8 mouse cellular contexts compared by ENCODE assay signal in the genomic region with DNA sequence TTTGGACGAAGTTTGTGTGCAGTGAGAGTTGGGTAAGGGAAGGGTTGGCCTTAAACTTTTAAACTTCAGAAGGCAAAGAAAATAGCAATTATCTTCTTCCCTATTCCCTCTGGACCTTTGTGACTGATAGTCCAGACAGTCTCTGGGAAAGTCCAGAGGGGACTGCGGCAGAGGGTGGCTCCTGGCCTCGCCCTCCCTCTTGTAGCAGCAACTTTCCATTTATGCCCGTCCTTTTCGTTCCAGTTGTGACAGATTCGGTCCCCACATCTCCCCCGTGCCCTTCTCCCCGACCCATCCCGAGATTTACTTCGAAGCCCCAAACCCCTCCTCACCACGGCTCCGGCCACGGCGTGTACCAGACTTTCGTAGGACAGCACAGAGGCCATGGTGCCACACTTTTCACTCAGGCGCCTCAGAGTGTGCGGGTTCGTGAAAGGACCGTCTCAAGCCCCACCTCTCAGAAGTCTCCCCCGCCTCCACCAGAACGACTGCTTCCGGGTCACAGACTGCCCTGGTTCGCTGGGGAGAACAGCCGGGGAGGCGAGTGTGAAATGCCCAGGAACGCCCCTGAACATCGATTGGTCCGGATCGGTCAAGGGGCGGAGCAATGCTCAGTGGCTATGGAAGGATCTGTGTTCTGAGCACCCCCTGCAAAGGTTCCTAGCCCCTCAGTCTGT. TPM values are rescaled to one million over a fixed set of nuclear protein-coding genes. Genes with fewer than 3 reads are reported as not detected.
A peak's percentile ranks its signal among the peaks of the same experiment; 100 is the strongest.
DNase-seq lines count a peak whose midpoint lies in the region; ATAC-seq and TF ChIP-seq lines count a peak whose summit lies in the region.

A gene (minus strand): TSS at position 468 of the 677 bp plus-strand sequence.

- H3K4me1 ChIP-seq in ES-E14 (ENCODE audit: control insufficient read depth in 2 of 2, insufficient read depth in 2 of 2, low read length in 2 of 2, poor library complexity in 1 of 2), result peaks cover 3 to 6% of the 10 kb centered on the region in 2 experiments; a peak in 3 of 4 replicates
- H3K4me1 ChIP-seq in forebrain, embryonic 16.5 days (replicated peaks; ENCODE audit: control insufficient read depth, insufficient read depth, low read length), result peaks cover 21% of the 10 kb centered on the region
- peaks cover 6% of the 10 kb centered on the region for H3K4me1 ChIP-seq in lung, embryonic 14.5 days (ENCODE audit: insufficient read depth)
- no peaks in the 10 kb centered on the region for H3K4me1 ChIP-seq in olfactory bulb, adult 2 months (ENCODE audit: control insufficient read depth, insufficient read depth, low read length)
- peaks cover 2% of the 10 kb centered on the region; the same call in 1 of the 2 replicates for H3K4me1 ChIP-seq in thymus, adult 2 months (replicated peaks; ENCODE audit: control insufficient read depth, insufficient read depth, low read length)

- DNase-seq in ES-E14 (ENCODE audit: low read depth, low spot score), result peak; percentile 96
- peak; percentile 94 for DNase-seq in cerebellum, adult 11-12 months
- DNase-seq in heart, postnatal 36 days, result peak; percentile 92 to 93
- peak; percentile 92 to 95 for DNase-seq in layer of hippocampus, adult 2 months (ENCODE audit: low spot score in 2 of 2)
- DNase-seq in lung, embryonic 14.5 days, result peak; percentile 98
- DNase-seq in thymus, adult 2 months, result peak; percentile 97

- peak within 1 kb of the TSS; percentile 88 for H3K4me2 ChIP-seq in forebrain, embryonic 16.5 days (ENCODE audit: low read length)
- peak within 1 kb of the TSS; percentile 74 for H3K4me2 ChIP-seq in lung, embryonic 14.5 days

- TF ChIP-seq CTCF in layer of hippocampus, adult 2 months (conservative IDR thresholded peaks at IDR 0.05), result no peak
- TF ChIP-seq CTCF in lung, embryonic 14.5 days (IDR thresholded peaks at IDR 0.05; ENCODE audit: low read depth), result no peak
- no peak for TF ChIP-seq CTCF in olfactory bulb, adult 2 months (IDR thresholded peaks at IDR 0.05; ENCODE audit: insufficient read depth, low read depth, low read length)
- 0 out of 2 replicates have a peak, but pooled peaks have one; percentile 23 for TF ChIP-seq CTCF in thymus, adult 2 months (IDR thresholded peaks at IDR 0.05; ENCODE audit: borderline replicate concordance, control insufficient read depth, extremely low read depth, insufficient read depth, low read length, poor library complexity)

- ATAC-seq in forebrain, embryonic 16.5 days, result peak; percentile 99
- peak; percentile 100 for ATAC-seq in lung, embryonic 14.5 days (ENCODE audit: insufficient read depth)

- peak within 1 kb of the TSS; percentile 16; the same call in 1 of the 2 replicates for H3K27ac ChIP-seq in ES-E14 (ENCODE audit: insufficient read depth, low read depth, low read length, poor library complexity, severe bottlenecking)
- peak within 1 kb of the TSS; percentile 65 for H3K27ac ChIP-seq in forebrain, embryonic 16.5 days (ENCODE audit: low read length)
- H3K27ac ChIP-seq in layer of hippocampus, adult 2 months, result peak within 1 kb of the TSS; percentile 87
- H3K27ac ChIP-seq in lung, embryonic 14.5 days (ENCODE audit: low read depth), result peak within 1 kb of the TSS; percentile 78
- 0 out of 2 replicates have a peak within 1 kb of the TSS, but pooled peaks have one; percentile 17 for H3K27ac ChIP-seq in olfactory bulb, adult 2 months (ENCODE audit: insufficient read depth, low read depth, low read length)
- peak within 1 kb of the TSS; percentile 54 for H3K27ac ChIP-seq in thymus, adult 2 months (ENCODE audit: control insufficient read depth, insufficient read depth, low read length)

- peak; percentile 51; the same call in 1 of the 2 replicates for TF ChIP-seq POLR2A in olfactory bulb, adult 2 months (IDR thresholded peaks at IDR 0.05; ENCODE audit: insufficient read depth, low read depth, low read length)
- TF ChIP-seq POLR2A in thymus, adult 2 months (IDR thresholded peaks at IDR 0.05; ENCODE audit: control insufficient read depth, extremely low read depth, insufficient read depth, low read length, poor library complexity), result no peak; the same call in none of the 2 replicates

- H3K36me3 ChIP-seq in ES-E14 (ENCODE audit: control insufficient read depth, insufficient read depth, low read length, poor library complexity, severe bottlenecking), result peaks cover 8% of the 10 kb centered on the region; the same call in 1 of the 2 replicates
- peaks cover 6% of the 10 kb centered on the region; the same call in 1 of the 2 replicates for H3K36me3 ChIP-seq in forebrain, embryonic 16.5 days (ENCODE audit: control insufficient read depth, insufficient read depth)
- H3K36me3 ChIP-seq in lung, embryonic 14.5 days (ENCODE audit: insufficient read depth), result peaks cover 32% of the 10 kb centered on the region
- H3K36me3 ChIP-seq in thymus, adult 2 months (ENCODE audit: control insufficient read depth, insufficient read depth, low read length), result peaks cover 12% of the 10 kb centered on the region

- in situ Hi-C loops in ES-E14 (cut with MboI; ENCODE audit: low sequenced_read_pairs in 2 of 2, unreplicated experiment in 2 of 2), result no loop called here

- H3K27me3 ChIP-seq in forebrain, embryonic 16.5 days (replicated peaks; ENCODE audit: control insufficient read depth, insufficient read depth, low read length), result no peaks in the 10 kb centered on the region
- H3K27me3 ChIP-seq in lung, embryonic 14.5 days (ENCODE audit: insufficient read depth, low read length), result no peaks in the 10 kb centered on the region
- H3K27me3 ChIP-seq in thymus, adult 2 months (ENCODE audit: control insufficient read depth, insufficient read depth, low read length), result no peaks in the 10 kb centered on the region

- under 1% methylated on average over 30 of the region's 30 CpGs for WGBS in forebrain, embryonic 16.5 days
- WGBS in lung, embryonic 14.5 days, result under 1% methylated on average over 30 of the region's 30 CpGs
- WGBS in olfactory bulb, adult 2 months, result under 1% methylated on average over 30 of the region's 30 CpGs
- WGBS in thymus, adult 2 months, result 1% methylated on average over 30 of the region's 30 CpGs

- peak within 1 kb of the TSS; percentile 89 for H3K9ac ChIP-seq in ES-E14 (ENCODE audit: insufficient read depth, low read depth, low read length, poor library complexity, severe bottlenecking)
- peak within 1 kb of the TSS; percentile 68 for H3K9ac ChIP-seq in forebrain, embryonic 16.5 days (replicated peaks; ENCODE audit: low read depth, low read length)
- peak within 1 kb of the TSS; percentile 77 for H3K9ac ChIP-seq in lung, embryonic 14.5 days

- no peaks in the 10 kb centered on the region for H3K9me3 ChIP-seq in ES-E14 (ENCODE audit: control insufficient read depth, insufficient read depth, low read depth, low read length)
- H3K9me3 ChIP-seq in forebrain, embryonic 16.5 days (ENCODE audit: control insufficient read depth, low read length), result no peaks in the 10 kb centered on the region
- H3K9me3 ChIP-seq in lung, embryonic 14.5 days (ENCODE audit: low read depth, low read length), result no peaks in the 10 kb centered on the region

- peak within 1 kb of the TSS; percentile 86 to 95 for H3K4me3 ChIP-seq in ES-E14 (ENCODE audit: insufficient read depth in 1 of 2, low read depth in 1 of 2, low read length in 2 of 2, poor library complexity in 1 of 2, severe bottlenecking in 1 of 2)
- H3K4me3 ChIP-seq in forebrain, embryonic 16.5 days (replicated peaks; ENCODE audit: low read length), result peak within 1 kb of the TSS; percentile 78
- peak within 1 kb of the TSS; percentile 77 for H3K4me3 ChIP-seq in layer of hippocampus, adult 2 months
- H3K4me3 ChIP-seq in lung, embryonic 14.5 days (ENCODE audit: low read depth, low read length), result peak within 1 kb of the TSS; percentile 75
- H3K4me3 ChIP-seq in olfactory bulb, adult 2 months (ENCODE audit: insufficient read depth, low read depth, low read length), result peak within 1 kb of the TSS; percentile 64
- peak within 1 kb of the TSS; percentile 86 for H3K4me3 ChIP-seq in thymus, adult 2 months (ENCODE audit: control insufficient read depth, insufficient read depth, low read length)

- intact Hi-C loops in heart, postnatal 36 days (cut with DNase I), result loop anchor here (2.0 kb wide), 1 partner anchor 38 kb away; no protein-coding TSS in a partner anchor

TF ChIP-seq in ES-E14, 5 proteins besides CTCF, POLR2A, EP300 and RAD21:
- TF ChIP-seq MAFK (IDR thresholded peaks at IDR 0.05; ENCODE audit: insufficient read depth, low read depth, low read length) (no peak), HCFC1 (IDR thresholded peaks at IDR 0.05; ENCODE audit: borderline replicate concordance, insufficient read depth, low read length) (0 out of 2 replicates have a peak, but pooled peaks have one; percentile 30), CHD2 (IDR thresholded peaks at IDR 0.05; ENCODE audit: low read depth, low read length) (peak; percentile 72; the same call in 1 of the 2 replicates), ZC3H11A (IDR thresholded peaks at IDR 0.05; ENCODE audit: borderline replicate concordance, low read depth, low read length) (no peak), ZNF384 (IDR thresholded peaks at IDR 0.05; ENCODE audit: low read depth, low read length) (no peak)

RNA-seq across cellular contexts. Expression of the gene that starts here (rescaled TPM):
- 86.3 and 94.5 TPM in 2 replicates for total RNA-seq in ES-E14 (2012; rRNA removed)
- 132 and 144 TPM in 2 replicates for polyA plus RNA-seq in forebrain, embryonic 16.5 days (2015; fragmentation: Nextera tagmentation; extraction: Ambion mirVana)
- total RNA-seq in heart, postnatal 36 days (2021), result 10 to 100 TPM; 15.7 to 18.0 TPM
- 10 to 100 TPM; 41.5 to 47.6 TPM for total RNA-seq in layer of hippocampus, adult 2 months (2021)
- 103 and 109 TPM in 2 replicates for polyA plus RNA-seq in lung, embryonic 14.5 days (2014; fragmentation: Nextera tagmentation; extraction: Ambion mirVana)
- polyA plus RNA-seq in olfactory bulb, adult 2 months (2012; ENCODE audit: insufficient read depth, insufficient read length, low replicate concordance, missing spikeins), result not detected in 2 replicates
- polyA plus RNA-seq in thymus, adult 2 months (2012; rRNA removed), result 31.0 and 34.6 TPM in 2 replicates

Comparison
In these comparisons a context has a peak if more than half of its experiments do, and no peak if none do; other contexts are left out.
1. Peak in every context shown above with its lines: DNase-seq, ATAC-seq, H3K4me3 ChIP-seq and H3K27ac ChIP-seq.
2. RNA of the gene that starts here (polyA plus RNA-seq): 132 to 144 TPM in forebrain, embryonic 16.5 days, 103 to 109 TPM in lung, embryonic 14.5 days and 31.0 to 34.6 TPM in thymus, adult 2 months; not detected in olfactory bulb, adult 2 months; every median in the first group is over 10 times any median in the second.
3. H3K27ac ChIP-seq: peak in every context shown above with its lines; median percentile 87 in layer of hippocampus, adult 2 months; 78 in lung, embryonic 14.5 days; 65 in forebrain, embryonic 16.5 days; 54 in thymus, adult 2 months; 17 in olfactory bulb, adult 2 months; 16 in ES-E14.